Mouse (Mus musculus): ENCODE data around the gene Med28.

The Med28 gene

GRCm38 (mm10) chr5:45513511-45513910 lies 6.5 kb upstream of the Med28 start:
- no peak for DNase-seq

GRCm38 (mm10) chr5:45514599-45514998 lies 5.4 kb upstream of the Med28 start:
- DNase-seq = no peak

GRCm38 (mm10) chr5:45515151-45515743 lies 4.8 kb upstream of the Med28 start:
- DNase-seq = no peak

GRCm38 (mm10) chr5:45520809-45521110 lies 731 bp downstream of the Med28 start:
- DNase-seq = no peak

- DNase-seq = no peak
Observed at GRCm38 (mm10) chr5:45521601-45522000, 1.6 kb downstream of the Med28 start.

GRCm38 (mm10) chr5:45525101-45525500 lies 5.1 kb downstream of the Med28 start:
- DNase-seq = no peak

- no peak for DNase-seq
Observed at GRCm38 (mm10) chr5:45526338-45526737, 6.3 kb downstream of the Med28 start.

GRCm38 (mm10) chr5:45529696-45530095 lies 9.7 kb downstream of the Med28 start:
- peak; percentile 80 for DNase-seq

- DNase-seq = peak; percentile 83 to 90
Observed at GRCm38 (mm10) chr5:45534319-45535098, 14.5 kb downstream of the Med28 start.

GRCm38 (mm10) chr5:45535177-45535576 lies 15.1 kb downstream of the Med28 start:
- no peak for DNase-seq

- peak in 1 of 2 experiments; percentile 28 for DNase-seq
Observed at GRCm38 (mm10) chr5:45539502-45539901, 19.5 kb downstream of the Med28 start.

GRCm38 (mm10) chr5:45543374-45543773 lies 23.3 kb downstream of the Med28 start:
- peak in 1 of 2 experiments; percentile 34 for DNase-seq

GRCm38 (mm10) chr5:45549586-45549985 lies 29.6 kb downstream of the Med28 start:
- no peak for DNase-seq

- DNase-seq = peak; percentile 24 to 51
Observed at GRCm38 (mm10) chr5:45564054-45564453, 44.0 kb downstream of the Med28 start.

GRCm38 (mm10) chr5:45565829-45566228 lies 45.8 kb downstream of the Med28 start:
- DNase-seq = no peak

GRCm38 (mm10) chr5:45572816-45573215 lies 52.8 kb downstream of the Med28 start:
- DNase-seq = peak; percentile 36 to 48

- DNase-seq = no peak
Observed at GRCm38 (mm10) chr5:45576716-45577115, 56.7 kb downstream of the Med28 start.

- DNase-seq = no peak
Observed at GRCm38 (mm10) chr5:45577376-45577775, 57.3 kb downstream of the Med28 start.

All from kidney, postnatal 4 days (tissue).